Mouse (Mus musculus): ENCODE data around the gene Rexo1.
"Not testable (repeated sequence)": the region's sequence is repeated elsewhere in the genome, so short reads cannot be mapped to it uniquely, and the experiment has no call there.

Rexo1 gene

GRCm38 (mm10) chr10:80561116-80561944 is at the start of gene Rexo1:
Rexo1 (minus strand) TSS chr10:80561560.
- DNase-seq: peak; percentile 92 to 97

DNA sequence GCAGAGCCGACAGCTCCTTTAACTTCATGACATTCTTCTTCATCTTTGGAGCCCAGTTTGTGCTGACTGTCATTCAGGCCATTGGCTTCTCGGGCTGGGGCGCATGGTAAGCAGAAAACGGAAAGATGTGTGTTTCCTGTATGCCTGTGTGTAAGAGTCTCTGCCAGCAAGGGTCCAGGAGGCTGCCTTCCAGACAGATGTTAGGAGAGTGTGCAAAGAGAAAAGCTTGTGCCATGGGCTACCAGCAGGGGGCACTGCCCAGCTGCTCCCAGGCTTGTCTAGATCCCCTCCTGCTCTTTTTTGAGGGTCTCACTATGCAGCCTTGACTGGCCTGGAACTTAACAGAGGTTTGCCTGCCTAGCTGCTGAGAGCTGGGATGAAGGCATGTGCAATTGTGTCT is 49.7 kb upstream of the Rexo1 start:
- peak; percentile 49 to 52 for DNase-seq

- peak; percentile 87 to 88 for DNase-seq
Measured at GRCm38 (mm10) chr10:80610116-80610785, 48.9 kb upstream of the Rexo1 start.

DNA sequence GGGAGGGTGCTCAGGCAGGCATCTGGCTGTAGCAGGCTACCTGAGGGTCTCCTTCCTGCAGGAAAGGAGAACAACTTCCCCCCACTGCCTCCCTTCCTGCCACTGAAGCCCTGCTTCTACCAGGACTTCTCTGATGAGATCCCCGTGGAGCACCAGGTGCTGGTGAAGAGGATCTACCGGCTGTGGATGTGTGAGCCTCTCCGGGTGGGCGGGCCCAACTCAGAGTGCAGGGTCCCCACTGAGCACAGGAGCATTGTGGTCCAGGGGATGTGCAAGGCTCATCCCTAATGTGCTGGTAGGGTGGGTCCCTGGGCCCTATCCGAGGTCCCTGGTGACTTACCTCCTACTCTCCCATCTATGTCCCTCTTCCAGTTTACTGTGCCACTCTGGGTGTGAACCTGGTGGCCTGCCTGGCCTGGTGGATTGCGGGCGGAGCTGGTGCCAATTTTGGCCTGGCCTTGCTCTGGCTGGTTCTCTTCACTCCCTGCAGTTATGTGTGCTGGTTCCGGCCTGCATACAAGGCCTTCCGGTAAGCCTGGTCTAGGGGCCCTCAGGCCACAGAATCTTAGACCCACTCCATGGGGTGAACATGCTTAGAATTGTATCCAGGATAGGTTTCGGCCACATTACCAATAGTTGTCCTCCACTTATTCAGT is 48.0 kb upstream of the Rexo1 start:
- DNase-seq: peak in 1 of 2 experiments; percentile 27

- peak in 1 of 2 experiments; percentile 3 for DNase-seq
Measured at GRCm38 (mm10) chr10:80608435-80608834, 47.1 kb upstream of the Rexo1 start.

DNA sequence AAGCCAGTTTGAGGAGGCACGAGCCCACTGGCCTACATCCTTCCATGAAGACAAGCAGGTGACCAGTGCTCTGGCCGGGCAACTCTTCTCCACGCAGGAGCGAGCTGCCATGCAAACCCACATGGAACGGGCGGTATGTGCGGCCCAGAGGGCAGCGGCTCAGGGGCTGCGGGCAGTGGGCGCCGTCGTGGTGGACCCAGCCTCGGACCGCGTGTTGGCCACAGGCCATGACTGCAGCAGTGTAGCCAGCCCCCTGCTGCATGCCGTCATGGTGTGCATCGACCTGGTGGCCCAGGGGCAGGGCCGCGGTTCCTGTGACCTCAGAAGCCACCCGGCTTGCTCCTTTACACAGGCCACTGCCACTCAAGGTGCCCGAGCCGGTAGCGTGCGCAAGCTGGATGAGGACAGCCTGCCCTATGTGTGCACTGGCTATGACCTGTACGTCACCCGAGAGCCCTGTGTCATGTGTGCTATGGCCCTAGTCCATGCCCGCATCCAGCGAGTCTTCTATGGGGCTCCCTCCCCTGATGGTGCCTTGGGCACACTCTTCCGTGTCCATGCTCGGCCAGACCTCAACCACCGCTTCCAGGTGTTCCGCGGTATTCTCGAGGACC is 45.5 kb upstream of the Rexo1 start:
- DNase-seq: peak in 1 of 2 experiments; percentile 23

DNA sequence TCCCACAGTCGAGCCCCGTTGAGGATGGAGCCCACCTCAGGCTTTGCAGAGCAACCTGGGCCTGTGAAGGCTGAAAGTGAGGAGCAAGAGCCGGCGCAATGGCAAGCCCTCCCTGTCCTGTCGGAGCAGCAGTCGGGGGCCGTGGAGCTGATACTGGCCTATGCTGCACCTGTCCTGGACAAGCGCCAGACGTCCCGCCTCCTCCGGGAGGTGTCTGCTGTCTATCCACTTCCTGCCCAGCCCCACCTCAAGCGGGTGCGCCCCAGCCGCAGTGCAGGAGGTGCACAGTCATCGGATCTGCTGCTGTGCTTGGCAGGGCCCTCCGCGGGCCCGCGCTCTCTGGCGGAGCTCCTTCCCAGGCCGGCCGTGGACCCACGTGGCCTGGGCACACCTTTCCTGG is 44.9 kb upstream of the Rexo1 start:
- DNase-seq: no peak

- DNase-seq: not testable (repeated sequence)
Measured at GRCm38 (mm10) chr10:80605721-80606120, 44.4 kb upstream of the Rexo1 start, which contains the start of gene Gm49322. Gm49322 (plus strand) TSS chr10:80606021.

GRCm38 (mm10) chr10:80604988-80605387 is 43.6 kb upstream of the Rexo1 start:
- no peak for DNase-seq

DNA sequence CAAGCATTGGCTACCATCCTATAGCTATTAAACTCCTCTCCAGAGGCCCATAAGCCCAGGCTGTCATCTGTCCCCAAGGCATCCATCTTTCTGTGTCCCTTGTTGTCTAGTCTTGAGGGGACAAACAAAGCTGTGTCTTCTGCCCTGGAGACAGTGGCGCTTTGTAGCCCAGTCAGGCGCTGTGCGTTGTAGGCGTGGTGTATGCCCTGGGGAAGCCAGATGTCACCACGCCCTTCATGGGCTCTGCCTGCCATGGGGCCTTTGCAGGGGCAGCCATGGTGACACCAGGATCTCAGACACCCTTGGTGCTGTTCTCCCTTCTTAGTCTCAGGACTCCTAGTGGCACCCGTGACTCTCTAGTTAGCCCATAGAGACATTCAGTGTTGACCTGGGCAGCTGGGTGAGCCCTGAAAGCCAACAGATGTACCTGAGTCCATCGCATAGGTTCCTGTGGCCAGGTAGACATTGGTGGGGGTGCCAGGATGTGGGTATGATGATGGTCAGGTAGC is 42.7 kb upstream of the Rexo1 start:
- DNase-seq: no peak

DNA sequence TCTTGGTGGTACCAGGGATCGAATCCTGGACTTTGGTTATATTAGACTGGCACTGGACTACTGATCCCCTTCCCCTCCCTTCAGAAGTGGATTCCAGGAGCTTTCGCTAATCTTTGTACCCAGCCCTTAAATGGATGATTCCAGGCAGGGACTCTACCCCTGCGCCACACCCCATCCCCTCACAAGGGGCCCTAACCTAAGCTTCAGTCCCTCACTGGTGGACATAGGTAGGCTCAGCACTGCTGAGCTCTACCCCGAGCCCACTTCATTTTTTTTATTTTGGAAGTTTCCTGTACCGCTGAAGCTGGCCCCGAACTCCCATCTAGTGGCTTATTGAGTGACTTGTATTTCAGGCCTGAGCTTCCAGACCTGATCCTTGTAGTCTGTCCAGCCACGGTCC is 42.0 kb upstream of the Rexo1 start:
- no peak for DNase-seq

- DNase-seq: peak; percentile 95 to 96
Measured at GRCm38 (mm10) chr10:80602698-80603325, 41.5 kb upstream of the Rexo1 start, which contains the start of the genes Scamp4 and Adat3. Scamp4 (plus strand) TSS chr10:80602872. Adat3 (plus strand) TSS chr10:80602880.

DNA sequence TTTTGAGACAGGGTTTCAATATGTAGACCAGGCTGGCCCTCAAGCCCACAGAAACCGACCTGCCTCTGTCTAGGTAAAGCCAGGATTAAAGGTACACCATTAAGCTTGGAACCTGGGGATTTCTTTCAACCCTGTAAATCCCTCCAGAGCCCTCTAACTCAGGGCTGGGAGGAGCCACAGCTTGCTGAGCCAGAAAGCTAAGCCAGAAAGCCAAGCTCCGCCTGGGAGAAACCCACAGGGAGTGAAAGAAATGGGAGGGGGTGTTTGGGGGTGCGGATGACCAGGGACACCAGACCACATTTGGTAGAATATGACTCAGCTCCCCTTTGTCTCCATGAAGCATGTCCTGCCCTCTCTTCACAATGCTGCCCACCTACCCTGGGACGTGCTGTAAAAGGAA is 35.0 kb upstream of the Rexo1 start:
- no peak for DNase-seq

DNA sequence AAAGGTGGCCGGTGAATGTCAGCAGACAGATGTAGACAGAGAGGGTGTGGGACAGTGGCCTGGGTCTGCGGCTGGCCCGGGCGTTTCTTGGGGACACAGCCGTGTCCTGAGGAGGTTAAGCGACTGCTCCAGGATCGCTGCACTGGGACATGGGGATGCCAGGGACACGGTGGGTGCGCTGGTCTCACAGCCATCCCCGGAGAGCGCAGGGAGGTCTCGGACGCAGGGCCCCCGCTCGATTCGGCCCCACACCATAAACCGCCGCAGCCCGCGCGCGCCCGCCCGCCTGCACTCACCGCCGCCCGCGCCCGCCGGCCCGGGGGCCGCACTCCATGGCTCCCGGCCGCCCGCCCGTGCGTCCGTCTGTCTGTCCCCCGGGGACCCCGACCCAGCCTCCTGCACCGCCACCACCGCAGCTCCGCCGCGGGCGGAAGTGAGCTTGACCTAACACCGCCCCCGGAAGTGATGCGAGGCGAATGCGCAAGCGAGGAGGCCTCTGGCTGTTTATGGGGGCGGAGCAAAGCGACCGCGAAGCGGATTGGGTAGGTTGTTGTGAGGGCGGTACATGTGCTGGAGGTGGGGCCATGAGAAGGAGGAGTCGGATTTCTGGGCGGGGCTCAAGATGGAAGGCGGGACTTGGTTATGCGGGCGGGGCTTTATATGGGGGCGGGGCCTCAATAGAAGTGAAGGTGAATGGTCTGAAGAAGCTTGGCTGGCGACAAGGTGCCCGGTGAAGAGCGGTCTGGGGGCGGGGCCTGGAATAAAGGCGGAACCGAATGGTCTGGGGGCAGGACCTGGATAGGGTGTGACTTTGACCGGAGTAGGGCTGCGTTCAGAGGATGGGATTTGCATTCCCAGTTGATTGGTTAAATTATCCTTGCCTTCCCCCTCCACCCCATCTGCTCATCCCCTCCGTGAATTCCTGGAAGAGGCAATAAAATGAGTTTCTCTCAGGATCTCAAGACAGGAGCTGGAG is 28.8 kb upstream of the Rexo1 start, which contains the start of gene Abhd17a:
Gene Abhd17a (minus strand): TSS at position 463 of the 976 bp plus-strand sequence.
- peak; percentile 91 to 95 for DNase-seq

DNA sequence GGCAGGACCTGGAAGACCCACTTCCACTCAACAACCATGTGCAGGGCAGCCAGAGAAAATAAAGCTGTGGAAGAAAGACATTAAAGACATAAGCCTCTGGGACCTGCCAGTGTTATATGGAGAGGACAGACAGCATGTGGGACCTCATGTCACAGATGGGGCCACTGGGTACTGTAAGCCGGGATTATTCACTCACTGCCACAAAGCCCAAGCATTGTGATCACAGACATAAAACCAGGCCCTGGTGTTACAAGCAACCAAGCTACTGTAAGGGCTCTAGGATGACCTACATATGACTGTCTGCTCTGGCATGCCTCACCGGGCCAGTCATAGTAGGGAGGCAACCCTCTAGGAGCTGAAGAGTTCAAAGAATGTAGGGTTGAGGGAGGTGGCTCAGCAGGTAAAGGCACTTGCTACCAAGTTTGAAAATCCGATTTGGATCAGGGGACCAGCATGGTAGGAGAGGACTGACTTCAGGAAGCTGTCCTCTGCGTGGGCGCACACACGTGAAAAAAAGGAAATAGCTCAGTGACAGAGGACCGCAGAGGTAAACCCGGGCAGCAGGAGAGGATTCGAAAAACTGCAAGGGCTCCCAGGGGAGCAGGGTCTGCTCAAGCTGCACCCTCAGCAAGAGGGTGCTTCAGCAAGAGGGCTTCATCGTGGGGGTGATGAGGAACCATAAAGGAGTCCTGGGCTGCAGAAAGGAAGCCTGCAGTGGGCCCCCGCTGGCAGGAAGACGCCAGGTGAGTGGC is 27.9 kb upstream of the Rexo1 start:
- no peak for DNase-seq

DNA sequence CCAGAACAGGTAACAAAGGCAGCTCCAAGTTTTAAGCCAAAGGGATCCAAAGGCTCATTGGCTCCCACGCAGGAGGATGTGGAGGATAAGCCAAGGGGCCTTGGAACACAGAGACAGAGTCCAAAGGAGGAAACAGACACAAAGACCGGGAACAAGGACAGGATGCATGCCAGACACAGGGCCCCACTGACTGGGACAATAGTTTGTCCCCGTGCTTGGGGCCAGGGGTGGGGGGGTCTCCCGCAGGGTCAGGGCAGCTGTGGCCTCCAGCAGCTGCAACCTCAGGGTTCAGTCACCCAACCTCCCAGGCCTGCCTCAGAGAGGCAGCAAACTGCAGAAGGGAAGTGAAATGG is 25.9 kb upstream of the Rexo1 start:
- DNase-seq: no peak

GRCm38 (mm10) chr10:80586407-80587304 is 25.3 kb upstream of the Rexo1 start:
- no peak for DNase-seq

GRCm38 (mm10) chr10:80585581-80585980 is 24.2 kb upstream of the Rexo1 start:
- DNase-seq: no peak
